Mouse (Mus musculus) hindbrain, embryonic 16.5 days (tissue): ENCODE results near the gene Gm1110. TPM values are rescaled to one million over a fixed set of nuclear protein-coding genes. Genes with fewer than 3 reads are reported as not detected.

Experiments
- polyA plus RNA-seq: library from polyadenylated mRNA; unstranded; fragments of >200 nt; fragmentation: Nextera tagmentation; extraction: Ambion mirVana; gene quantifications from 2 replicates; pipeline ENCODE4 v1.2.1, GENCODE M21; 2015

Gm1110 gene
- polyA plus RNA-seq, 1 experiment from 2014 or later, result 0.48 TPM

Other genes with a start within 250 kb of the Gm1110 start
- 32.6 and 45.4 TPM in 2 replicates for gene B3gat1, start 189.4 kb downstream of the Gm1110 start, polyA plus RNA-seq
- gene Glb1l2, start 116.6 kb downstream of the Gm1110 start, polyA plus RNA-seq, result 2.6 and 3.5 TPM in 2 replicates
- gene Glb1l3, start 62.2 kb downstream of the Gm1110 start, polyA plus RNA-seq, result not detected in 2 replicates
- gene Acad8, start 76.5 kb upstream of the Gm1110 start, polyA plus RNA-seq, result 38.8 and 40.2 TPM in 2 replicates
- gene Thyn1, start 76.6 kb upstream of the Gm1110 start, polyA plus RNA-seq, result 127 and 143 TPM in 2 replicates
- gene Vps26b, start 107.0 kb upstream of the Gm1110 start, polyA plus RNA-seq, result 79.7 and 85.7 TPM in 2 replicates
- 11.6 and 15.3 TPM in 2 replicates for gene Ncapd3, start 107.1 kb upstream of the Gm1110 start, polyA plus RNA-seq
- gene Jam3, start 232.3 kb upstream of the Gm1110 start, polyA plus RNA-seq, result 43.0 and 49.9 TPM in 2 replicates